Mouse (Mus musculus) mammary gland, adult 2 months (tissue): ENCODE data around the gene Gm9958. TPM values are rescaled to one million over a fixed set of nuclear protein-coding genes. Genes with fewer than 3 reads are reported as not detected.

ENCODE experiments used
- polyA plus RNA-seq: library from polyadenylated mRNA; depleted of rRNA; stranded (reverse); fragments of >200 nt; gene quantifications from 2 replicates; pipeline ENCODE4 v1.2.3, GENCODE M21; 2012; ENCODE audit warnings: low replicate concordance; rRNA removed

The Gm9958 gene
- polyA plus RNA-seq: 0.82 and 2.7 TPM in 2 replicates

GRCm38 (mm10) chr5:90367067-90367303, at the start of gene Gm9958:
TSS of gene Gm9958 (plus strand) at chr5:90367204.

GRCm38 (mm10) chr5:90366121-90367066, 610 bp upstream of the Gm9958 start, which contains the start of gene Ankrd17:
TSS of gene Ankrd17 (minus strand) at chr5:90366577.

Other genes starting within 250 kb of the Gm9958 start
- 27.4 and 41.6 TPM in 2 replicates for gene Cox18, start 143.2 kb upstream of the Gm9958 start, polyA plus RNA-seq
- gene Ankrd17, start 627 bp upstream of the Gm9958 start, polyA plus RNA-seq: 20.2 and 44.3 TPM in 2 replicates
- gene Alb, start 93.7 kb downstream of the Gm9958 start, polyA plus RNA-seq: 8.5 and 61.5 TPM in 2 replicates
- gene Afp, start 123.5 kb downstream of the Gm9958 start, polyA plus RNA-seq: 0.26 and 0.35 TPM in 2 replicates
- 0.24 TPM in 1 of 2 replicates, not detected in the other for gene Afm, start 151.7 kb downstream of the Gm9958 start, polyA plus RNA-seq
- 0.10 TPM in 1 of 2 replicates, not detected in the other for gene 5830473C10Rik, start 193.9 kb downstream of the Gm9958 start, polyA plus RNA-seq